ENCODE assay signal across 8 mouse cellular contexts in the genomic region with DNA sequence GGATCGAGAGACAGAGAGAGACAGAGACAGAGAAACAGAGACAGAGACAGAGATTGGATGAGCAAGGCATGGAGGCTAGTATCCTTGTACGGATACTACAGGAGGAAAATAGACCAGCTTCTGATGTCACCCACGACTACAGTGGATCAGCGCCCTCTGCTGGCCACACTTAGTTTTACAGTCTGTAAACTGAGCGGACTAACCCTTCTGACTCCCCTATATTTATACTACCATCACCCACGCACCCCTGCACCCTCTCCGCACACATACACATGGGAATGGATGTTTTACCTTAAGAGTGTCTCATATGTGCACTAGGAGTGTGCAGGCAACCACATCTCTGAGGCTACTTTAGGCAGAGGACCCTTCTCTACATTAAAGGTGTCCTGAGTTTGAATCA. TPM values are rescaled to one million over a fixed set of nuclear protein-coding genes. Genes with fewer than 3 reads are reported as not detected.
DNase-seq lines count a peak whose midpoint lies in the region; ATAC-seq and TF ChIP-seq lines count a peak whose summit lies in the region.
"Had no signal": no experiment of that assay in that cellular context is flagged by ENCODE, and none has a peak within 500 bp of the region (broad histone marks: within the 10 kb centered on the region; RNA-seq: fewer than 3 reads in every experiment).

No protein-coding gene starts in this region.

- H3K4me3 ChIP-seq in lung, postnatal 0 days (ENCODE audit: low read depth, low read length): no peak overlapping the region
- H3K4me3 ChIP-seq: limb, embryonic 13.5 days had no signal

- DNase-seq in CD4-positive helper T cell, adult 2 months (ENCODE audit: low read depth, low spot score): peak; percentile 39
- peak; percentile 15 for DNase-seq in Muller cell, postnatal 12 days (ENCODE audit: inconsistent ontology term)
- peak; percentile 59 to 70 for DNase-seq in cerebellum, adult 18-20 months
- DNase-seq in frontal cortex, postnatal 25 days (ENCODE audit: low spot score in 2 of 2): peak; percentile 66 to 73
- DNase-seq in kidney, postnatal 36 days: peak; percentile 37 to 83
- peak; percentile 73 for DNase-seq in lung, postnatal 0 days (ENCODE audit: low spot score)
- DNase-seq in right cerebral cortex, postnatal 10 days (ENCODE audit: low spot score in 2 of 2): peak; percentile 50 to 79

- WGBS in lung, postnatal 0 days: 15% methylated on average over 7 of the region's 7 CpGs

- H3K4me1 ChIP-seq in lung, postnatal 0 days (ENCODE audit: insufficient read depth, low read depth, low read length): no peaks in the 10 kb centered on the region

- H3K9me3 ChIP-seq in lung, postnatal 0 days (ENCODE audit: low read length): no peaks in the 10 kb centered on the region
- H3K9me3 ChIP-seq: limb, embryonic 13.5 days had no signal

- no peaks in the 10 kb centered on the region for H3K27me3 ChIP-seq in lung, postnatal 0 days (replicated peaks; ENCODE audit: insufficient read depth, low read length)
- H3K27me3 ChIP-seq: limb, embryonic 13.5 days had no signal

- H3K9ac ChIP-seq in lung, postnatal 0 days (replicated peaks; ENCODE audit: low read depth): no peak overlapping the region
- H3K9ac ChIP-seq: limb, embryonic 13.5 days had no signal

- no peak for TF ChIP-seq EP300 in lung, postnatal 0 days (IDR thresholded peaks at IDR 0.05)

- TF ChIP-seq CTCF in lung, postnatal 0 days (IDR thresholded peaks at IDR 0.05): peak; percentile 84

- no peak overlapping the region for H3K4me2 ChIP-seq in lung, postnatal 0 days (replicated peaks; ENCODE audit: low read depth, low read length)
- H3K4me2 ChIP-seq: limb, embryonic 13.5 days had no signal

- no peak overlapping the region for H3K27ac ChIP-seq in lung, postnatal 0 days (ENCODE audit: low read length)
- H3K27ac ChIP-seq: limb, embryonic 13.5 days had no signal

- no peaks in the 10 kb centered on the region for H3K36me3 ChIP-seq in lung, postnatal 0 days (ENCODE audit: insufficient read depth, low read length)
- H3K36me3 ChIP-seq: limb, embryonic 13.5 days had no signal

- no peak for ATAC-seq in lung, postnatal 0 days

RNA-seq across cellular contexts. Expression of gene Pirt, which starts 12.4 kb away (rescaled TPM):
- polyA plus RNA-seq in lung, postnatal 0 days (2015; fragmentation: Nextera tagmentation; extraction: Ambion mirVana): 1.8 and 1.9 TPM in 2 replicates

RNA-seq across cellular contexts. Expression of gene Tmem238l, which starts 57.0 kb away (rescaled TPM):
- polyA plus RNA-seq in lung, postnatal 0 days (2015; fragmentation: Nextera tagmentation; extraction: Ambion mirVana): not detected in 2 replicates
- polyA plus RNA-seq: limb, embryonic 13.5 days had no signal

Comparison
In these comparisons a context has a peak if more than half of its experiments do, and no peak if none do; other contexts are left out.
1. DNase-seq: peak in every context shown above with its lines; median percentile 73 in lung, postnatal 0 days; 70 in frontal cortex, postnatal 25 days; 64 in cerebellum, adult 18-20 months; 64 in right cerebral cortex, postnatal 10 days; 60 in kidney, postnatal 36 days; 39 in CD4-positive helper T cell, adult 2 months; 15 in Muller cell, postnatal 12 days.